Mouse (Mus musculus): ENCODE measurements around the gene Camk1d.

The Camk1d gene

GRCm38 (mm10) chr2:5658000-5658399 lies 56.3 kb downstream of the Camk1d start:
- DNase-seq = no peak

GRCm38 (mm10) chr2:5656326-5656725 lies 58.0 kb downstream of the Camk1d start:
- no peak for DNase-seq

- DNase-seq = no peak
Measured at GRCm38 (mm10) chr2:5652071-5652470, 62.2 kb downstream of the Camk1d start.

GRCm38 (mm10) chr2:5651285-5651870 lies 62.9 kb downstream of the Camk1d start:
- DNase-seq = no peak

GRCm38 (mm10) chr2:5649226-5649625 lies 65.1 kb downstream of the Camk1d start:
- DNase-seq = no peak

GRCm38 (mm10) chr2:5648764-5649163 lies 65.6 kb downstream of the Camk1d start:
- no peak for DNase-seq

GRCm38 (mm10) chr2:5646322-5646721 lies 68.0 kb downstream of the Camk1d start:
- no peak for DNase-seq

- no peak for DNase-seq
Measured at GRCm38 (mm10) chr2:5645584-5645983, 68.7 kb downstream of the Camk1d start.

GRCm38 (mm10) chr2:5643937-5644336 lies 70.4 kb downstream of the Camk1d start:
- DNase-seq = no peak

GRCm38 (mm10) chr2:5643226-5643625 lies 71.1 kb downstream of the Camk1d start:
- no peak for DNase-seq

- DNase-seq = no peak
Measured at GRCm38 (mm10) chr2:5642624-5643023, 71.7 kb downstream of the Camk1d start.

- DNase-seq = no peak
Measured at GRCm38 (mm10) chr2:5641678-5642077, 72.6 kb downstream of the Camk1d start.

- no peak for DNase-seq
Measured at GRCm38 (mm10) chr2:5640586-5640985, 73.7 kb downstream of the Camk1d start.

GRCm38 (mm10) chr2:5636801-5637742 lies 77.2 kb downstream of the Camk1d start:
- no peak for DNase-seq

- no peak for DNase-seq
Measured at GRCm38 (mm10) chr2:5632355-5632684, 82.0 kb downstream of the Camk1d start.

- DNase-seq = no peak
Measured at GRCm38 (mm10) chr2:5631676-5632354, 82.5 kb downstream of the Camk1d start.

GRCm38 (mm10) chr2:5630710-5631109 lies 83.6 kb downstream of the Camk1d start:
- no peak for DNase-seq

- DNase-seq = no peak
Measured at GRCm38 (mm10) chr2:5624379-5624778, 89.9 kb downstream of the Camk1d start.

GRCm38 (mm10) chr2:5618361-5618896 lies 95.9 kb downstream of the Camk1d start:
- DNase-seq = no peak

- no peak for DNase-seq
Measured at GRCm38 (mm10) chr2:5614896-5615295, 99.4 kb downstream of the Camk1d start.

- no peak for DNase-seq
Measured at GRCm38 (mm10) chr2:5614308-5614705, 100.0 kb downstream of the Camk1d start.

GRCm38 (mm10) chr2:5613651-5614307 lies 100.5 kb downstream of the Camk1d start:
- peak in 1 of 2 experiments; percentile 37 for DNase-seq

- DNase-seq = no peak
Measured at GRCm38 (mm10) chr2:5611601-5612000, 102.7 kb downstream of the Camk1d start.
